ENCODE assay signal across 15 mouse cellular contexts in the genomic region with DNA sequence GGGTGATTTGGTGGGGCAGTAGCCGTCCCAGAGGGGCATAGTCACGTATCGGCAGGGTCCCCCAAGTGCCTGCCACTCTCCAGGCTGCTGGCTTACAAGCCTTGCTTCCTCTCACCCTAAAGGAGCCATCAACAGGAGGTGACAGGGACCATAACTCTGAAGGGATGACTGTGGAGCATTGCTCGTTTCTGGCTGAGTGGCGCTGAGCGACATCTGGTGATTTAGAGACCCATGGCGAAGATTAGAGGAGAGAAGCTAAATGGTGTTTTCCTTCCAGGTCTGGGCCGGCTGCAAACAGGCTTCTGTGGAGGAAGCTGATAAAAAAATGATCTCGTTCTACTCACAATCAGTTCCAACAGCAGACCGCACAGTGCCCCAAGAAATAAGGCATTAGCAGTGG.
DNase-seq lines count a peak whose midpoint lies in the region; ATAC-seq and TF ChIP-seq lines count a peak whose summit lies in the region.
"Had no signal": no experiment of that assay in that cellular context is flagged by ENCODE, and none has a peak within 500 bp of the region (broad histone marks: within the 10 kb centered on the region; RNA-seq: fewer than 3 reads in every experiment).

No protein-coding gene starts in this region.

- H3K36me3 ChIP-seq in heart, embryonic 10.5 days, result no peaks in the 10 kb centered on the region
- H3K36me3 ChIP-seq in heart, adult 2 months (ENCODE audit: control insufficient read depth, insufficient read depth, low read length), result no peaks in the 10 kb centered on the region
- H3K36me3 ChIP-seq in kidney, embryonic 15.5 days, result no peaks in the 10 kb centered on the region
- H3K36me3 ChIP-seq: embryonic facial prominence, embryonic 13.5 days; intestine, embryonic 15.5 days; liver, embryonic 12.5 days had no signal

- peak overlapping the region; percentile 83 for H3K27ac ChIP-seq in heart, embryonic 10.5 days
- no peak overlapping the region for H3K27ac ChIP-seq in heart, adult 2 months
- H3K27ac ChIP-seq in kidney, embryonic 15.5 days, result peak overlapping the region; percentile 42; the same call in 1 of the 2 replicates
- H3K27ac ChIP-seq: embryonic facial prominence, embryonic 13.5 days; intestine, embryonic 15.5 days; liver, embryonic 12.5 days had no signal

- no peak for TF ChIP-seq POLR2A in heart, adult 2 months (IDR thresholded peaks at IDR 0.05; ENCODE audit: insufficient read depth, low read depth, low read length)

- no peak overlapping the region for H3K4me2 ChIP-seq in kidney, embryonic 15.5 days
- H3K4me2 ChIP-seq: embryonic facial prominence, embryonic 13.5 days; intestine, embryonic 15.5 days; liver, embryonic 12.5 days had no signal

- no peaks in the 10 kb centered on the region for H3K79me2 ChIP-seq in heart, adult 2 months (replicated peaks; ENCODE audit: control insufficient read depth, insufficient read depth, low read length)

- ATAC-seq in kidney, embryonic 15.5 days (replicated peaks; ENCODE audit: low FRiP score), result no peak
- peak; percentile 69 for ATAC-seq in common myeloid progenitor, adult 5-6 weeks (replicated peaks; ENCODE audit: low read depth, poor library complexity, severe bottlenecking)
- ATAC-seq: intestine, embryonic 15.5 days; liver, embryonic 12.5 days had no signal

- H3K4me3 ChIP-seq in heart, embryonic 10.5 days, result no peak overlapping the region
- H3K4me3 ChIP-seq in heart, adult 2 months, result no peak overlapping the region
- no peak overlapping the region for H3K4me3 ChIP-seq in kidney, embryonic 15.5 days (replicated peaks)
- H3K4me3 ChIP-seq: embryonic facial prominence, embryonic 13.5 days; intestine, embryonic 15.5 days; liver, embryonic 12.5 days; megakaryocyte, embryonic 14.5 days had no signal

- H3K4me1 ChIP-seq in heart, embryonic 10.5 days, result peaks cover 64% of the 10 kb centered on the region
- H3K4me1 ChIP-seq in heart, adult 2 months (ENCODE audit: control insufficient read depth, insufficient read depth, low read length), result no peaks in the 10 kb centered on the region; the same call in none of the 2 replicates
- H3K4me1 ChIP-seq in kidney, embryonic 15.5 days, result peaks cover 63% of the 10 kb centered on the region

- intact Hi-C loops in heart, adult 2 months (cut with DNase I), result no loop called here

- H3K9me3 ChIP-seq in heart, embryonic 10.5 days, result no peaks in the 10 kb centered on the region
- no peaks in the 10 kb centered on the region for H3K9me3 ChIP-seq in kidney, embryonic 15.5 days (replicated peaks)
- H3K9me3 ChIP-seq: embryonic facial prominence, embryonic 13.5 days; intestine, embryonic 15.5 days; liver, embryonic 12.5 days had no signal

- no peaks in the 10 kb centered on the region; the same call in 1 of the 2 replicates for H3K27me3 ChIP-seq in heart, embryonic 10.5 days (ENCODE audit: insufficient read depth, poor library complexity, severe bottlenecking)
- H3K27me3 ChIP-seq in heart, adult 2 months (ENCODE audit: control insufficient read depth, insufficient read depth, low read length), result no peaks in the 10 kb centered on the region
- peaks cover 53% of the 10 kb centered on the region for H3K27me3 ChIP-seq in kidney, embryonic 15.5 days
- H3K27me3 ChIP-seq: embryonic facial prominence, embryonic 13.5 days; intestine, embryonic 15.5 days had no signal

- DNase-seq in heart, embryonic 10.5 days (ENCODE audit: low spot score), result no peak
- no peak for DNase-seq in heart, adult 2 months
- no peak for DNase-seq in kidney, adult 18-20 months
- DNase-seq in mesoderm, embryonic 11.5 days (ENCODE audit: low read depth, low spot score), result peak; percentile 62
- DNase-seq in frontal cortex, postnatal 10 days (ENCODE audit: low spot score in 2 of 2), result no peak
- no peak for DNase-seq in left cerebral cortex, adult 11 months (ENCODE audit: low spot score)
- DNase-seq: cerebellum, adult 9-11 months; gastrocnemius, postnatal 14 days; kidney, postnatal 14 days had no signal

- 19% methylated on average over 10 of the region's 10 CpGs for WGBS in heart, embryonic 10.5 days
- 49% methylated on average over 10 of the region's 10 CpGs for WGBS in heart, adult 2 months
- WGBS in kidney, embryonic 15.5 days, result 13% methylated on average over 10 of the region's 10 CpGs

- no peak for TF ChIP-seq CTCF in heart, adult 2 months (IDR thresholded peaks at IDR 0.05)

- H3K9ac ChIP-seq in heart, adult 2 months (ENCODE audit: low read depth, low read length), result no peak overlapping the region
- H3K9ac ChIP-seq in kidney, embryonic 15.5 days, result no peak overlapping the region
- H3K9ac ChIP-seq: embryonic facial prominence, embryonic 13.5 days; intestine, embryonic 15.5 days; liver, embryonic 12.5 days had no signal

- TF ChIP-seq EP300 in heart, adult 2 months (IDR thresholded peaks at IDR 0.05; ENCODE audit: insufficient read depth, low read depth, low read length), result no peak
